Mouse (Mus musculus) hindbrain, embryonic 11.5 days (tissue): Measurements from ENCODE around the gene Mrps14. TPM values are rescaled to one million over a fixed set of nuclear protein-coding genes. Genes with fewer than 3 reads are reported as not detected.

Source experiments
- ATAC-seq: fragments of 200-750 bp; cut with Nextera tagmentation; 2 replicates; pipeline ENCODE4 v1.8.0; 2017; ENCODE audit warnings: mild to moderate bottlenecking, moderate TSS enrichment, moderate library complexity; ENCODE audit not compliant: low FRiP score
- DNase-seq: peaks from one replicate; pipeline ENCODE4 v3.0.0-alpha.2; 2015; ENCODE audit warnings: low spot score
- H3K27ac ChIP-seq: fragments of 300-500 bp; sonication (generic); 2 replicates; pipeline ENCODE4 v1.5.1; 2014; ENCODE audit warnings: mild to moderate bottlenecking, low read depth, low read length
- H3K27me3 ChIP-seq: fragments of 300-500 bp; sonication (generic); 2 replicates; pipeline ENCODE4 v1.6.1; 2014; ENCODE audit warnings: mild to moderate bottlenecking, low read length, moderate library complexity, mixed read lengths; ENCODE audit not compliant: control insufficient read depth, insufficient read depth
- H3K36me3 ChIP-seq: fragments of 300-500 bp; sonication (generic); 2 replicates; pipeline ENCODE4 v1.6.1; 2014; ENCODE audit warnings: mild to moderate bottlenecking, low read length, moderate library complexity, mixed read lengths; ENCODE audit not compliant: control insufficient read depth, insufficient read depth
- H3K4me1 ChIP-seq: fragments of 300-500 bp; sonication (generic); replicated peaks from 2 replicates; pipeline ENCODE4 v1.6.1; 2014; ENCODE audit warnings: low read length, mixed read lengths; ENCODE audit not compliant: control insufficient read depth, insufficient read depth
- H3K4me2 ChIP-seq: fragments of 300-500 bp; sonication (generic); replicated peaks from 2 replicates; pipeline ENCODE4 v1.6.1; 2014; ENCODE audit warnings: mild to moderate bottlenecking, low read depth, low read length
- H3K4me3 ChIP-seq: fragments of 300-500 bp; sonication (generic); 2 replicates; pipeline ENCODE4 v1.5.1; 2014; ENCODE audit warnings: low read depth, low read length
- H3K9ac ChIP-seq: fragments of 300-500 bp; sonication (generic); 2 replicates; pipeline ENCODE4 v1.6.1; 2014; ENCODE audit warnings: low read depth, low read length
- H3K9me3 ChIP-seq: fragments of 300-500 bp; sonication (generic); 2 replicates; pipeline ENCODE4 v1.6.1; 2016; ENCODE audit warnings: low read length; ENCODE audit not compliant: control insufficient read depth
- WGBS: fragments of 180-500 bp; shearing (Covaris S2); extraction: QIAGEN DNeasy Blood & Tissue Kit; methylation state at CpG from one replicate; pipeline ENCODE4 v1.1.7; 2014; 5-methylcytosine and 5-hydroxymethylcytosine counted together
- polyA plus RNA-seq: library from polyadenylated mRNA; unstranded; fragments of >200 nt; fragmentation: Nextera tagmentation; extraction: Ambion mirVana; gene quantifications from 2 replicates; pipeline ENCODE4 v1.2.1, GENCODE M21; 2014

Gene Mrps14
- polyA plus RNA-seq, 1 experiment from 2014 or later, result 233 TPM

- Histone ChIP-seq H3K27me3 (no peaks in the 10 kb centered on the region), H3K27ac (peak within 1 kb of the TSS; percentile 96), H3K9me3 (no peaks in the 10 kb centered on the region), H3K4me2 (peak within 1 kb of the TSS; percentile 64), H3K4me3 (peak within 1 kb of the TSS; percentile 85), H3K4me1 (no peaks in the 10 kb centered on the region), H3K9ac (peak within 1 kb of the TSS; percentile 68), H3K36me3 (no peaks in the 10 kb centered on the region)
- ATAC-seq (peak; percentile 98), DNase-seq (peak; percentile 100)
- WGBS, result 1% methylated on average over 74 of the region's 76 CpGs
Measured at GRCm38 (mm10) chr1:160212703-160213669, 18.0 kb downstream of the Mrps14 start, which contains the start of gene Cacybp. TSS of gene Cacybp (minus strand) at chr1:160212875.

GRCm38 (mm10) chr1:160214171-160214570 is 19.2 kb downstream of the Mrps14 start:
- no peak overlapping the region for H3K9ac ChIP-seq
- WGBS, result 63% methylated on average over 7 of the region's 7 CpGs
- H3K36me3 ChIP-seq, result no peaks in the 10 kb centered on the region
- ATAC-seq (no peak), DNase-seq (peak; percentile 45)
- H3K27me3 ChIP-seq, result no peaks in the 10 kb centered on the region
- H3K9me3 ChIP-seq, result no peaks in the 10 kb centered on the region
- no peak overlapping the region; the same call in 1 of the 2 replicates for H3K4me2 ChIP-seq
- H3K4me3 ChIP-seq, result no peak overlapping the region
- H3K4me1 ChIP-seq, result no peaks in the 10 kb centered on the region
- no peak overlapping the region for H3K27ac ChIP-seq

- no peak overlapping the region for H3K4me3 ChIP-seq
- no peaks in the 10 kb centered on the region for H3K27me3 ChIP-seq
- H3K9me3 ChIP-seq, result no peaks in the 10 kb centered on the region
- no peaks in the 10 kb centered on the region for H3K36me3 ChIP-seq
- 88% methylated on average over 3 of the region's 3 CpGs for WGBS
- no peak overlapping the region for H3K27ac ChIP-seq
- no peak overlapping the region for H3K4me2 ChIP-seq
- ATAC-seq (no peak), DNase-seq (no peak)
- no peaks in the 10 kb centered on the region for H3K4me1 ChIP-seq
- no peak overlapping the region for H3K9ac ChIP-seq
Measured at GRCm38 (mm10) chr1:160217898-160218297, 22.9 kb downstream of the Mrps14 start.

GRCm38 (mm10) chr1:160224093-160224492 is 29.1 kb downstream of the Mrps14 start:
- Histone ChIP-seq H3K4me2 (no peak overlapping the region), H3K27me3 (no peaks in the 10 kb centered on the region), H3K9ac (no peak overlapping the region), H3K4me1 (no peaks in the 10 kb centered on the region), H3K4me3 (no peak overlapping the region), H3K36me3 (no peaks in the 10 kb centered on the region), H3K9me3 (no peaks in the 10 kb centered on the region), H3K27ac (no peak overlapping the region)
- ATAC-seq, result no peak
- no peak for DNase-seq
- 83% methylated on average over 2 of the region's 2 CpGs for WGBS

- H3K9ac ChIP-seq, result no peak overlapping the region
- H3K4me3 ChIP-seq, result no peak overlapping the region
- H3K27ac ChIP-seq, result no peak overlapping the region
- H3K36me3 ChIP-seq, result no peaks in the 10 kb centered on the region
- no peak for ATAC-seq
- DNase-seq, result no peak
- no peaks in the 10 kb centered on the region for H3K27me3 ChIP-seq
- no peaks in the 10 kb centered on the region for H3K4me1 ChIP-seq
- H3K9me3 ChIP-seq, result no peaks in the 10 kb centered on the region
- no peak overlapping the region for H3K4me2 ChIP-seq
- 86% methylated on average over 4 of the region's 4 CpGs for WGBS
Measured at GRCm38 (mm10) chr1:160227196-160227595, 32.2 kb downstream of the Mrps14 start.

GRCm38 (mm10) chr1:160227850-160228249 is 32.8 kb downstream of the Mrps14 start:
- no peak for DNase-seq
- H3K4me2 ChIP-seq, result no peak overlapping the region
- H3K9ac ChIP-seq, result no peak overlapping the region
- no peaks in the 10 kb centered on the region for H3K36me3 ChIP-seq
- no peak for ATAC-seq
- no peak overlapping the region for H3K27ac ChIP-seq
- no peaks in the 10 kb centered on the region for H3K4me1 ChIP-seq
- H3K9me3 ChIP-seq, result no peaks in the 10 kb centered on the region
- no peaks in the 10 kb centered on the region for H3K27me3 ChIP-seq
- no peak overlapping the region for H3K4me3 ChIP-seq

- DNase-seq (peak; percentile 72), ATAC-seq (no peak)
- Histone ChIP-seq H3K27ac (no peak overlapping the region), H3K4me2 (no peak overlapping the region), H3K27me3 (no peaks in the 10 kb centered on the region), H3K36me3 (no peaks in the 10 kb centered on the region), H3K9ac (no peak overlapping the region), H3K9me3 (no peaks in the 10 kb centered on the region), H3K4me1 (no peaks in the 10 kb centered on the region), H3K4me3 (no peak overlapping the region)
- WGBS, result 71% methylated on average over 4 of the region's 4 CpGs
Measured at GRCm38 (mm10) chr1:160231013-160231412, 36.0 kb downstream of the Mrps14 start.

- WGBS, result 85% methylated on average over 3 of the region's 3 CpGs
- Histone ChIP-seq H3K9ac (no peak overlapping the region), H3K4me1 (no peaks in the 10 kb centered on the region), H3K27ac (no peak overlapping the region), H3K4me2 (no peak overlapping the region), H3K9me3 (no peaks in the 10 kb centered on the region), H3K4me3 (no peak overlapping the region), H3K36me3 (no peaks in the 10 kb centered on the region), H3K27me3 (no peaks in the 10 kb centered on the region)
- ATAC-seq (no peak), DNase-seq (no peak)
Measured at GRCm38 (mm10) chr1:160232113-160232512, 37.1 kb downstream of the Mrps14 start.

GRCm38 (mm10) chr1:160233921-160234320 is 38.9 kb downstream of the Mrps14 start:
- ATAC-seq, result no peak
- no peak for DNase-seq
- no peaks in the 10 kb centered on the region for H3K4me1 ChIP-seq
- no peak overlapping the region for H3K9ac ChIP-seq
- H3K4me2 ChIP-seq, result no peak overlapping the region
- H3K9me3 ChIP-seq, result no peaks in the 10 kb centered on the region
- no peak overlapping the region for H3K27ac ChIP-seq
- no peak overlapping the region for H3K4me3 ChIP-seq
- no peaks in the 10 kb centered on the region for H3K36me3 ChIP-seq
- no peaks in the 10 kb centered on the region for H3K27me3 ChIP-seq
